Mouse (Mus musculus): ENCODE measurements at regions not wholly inside any gene's neighbourhood (a gene's known extent, or its start where the extent isn't known, plus 50 kb on each side); places are given as distances from the start of the nearest gene placed in this dataset.

DNA sequence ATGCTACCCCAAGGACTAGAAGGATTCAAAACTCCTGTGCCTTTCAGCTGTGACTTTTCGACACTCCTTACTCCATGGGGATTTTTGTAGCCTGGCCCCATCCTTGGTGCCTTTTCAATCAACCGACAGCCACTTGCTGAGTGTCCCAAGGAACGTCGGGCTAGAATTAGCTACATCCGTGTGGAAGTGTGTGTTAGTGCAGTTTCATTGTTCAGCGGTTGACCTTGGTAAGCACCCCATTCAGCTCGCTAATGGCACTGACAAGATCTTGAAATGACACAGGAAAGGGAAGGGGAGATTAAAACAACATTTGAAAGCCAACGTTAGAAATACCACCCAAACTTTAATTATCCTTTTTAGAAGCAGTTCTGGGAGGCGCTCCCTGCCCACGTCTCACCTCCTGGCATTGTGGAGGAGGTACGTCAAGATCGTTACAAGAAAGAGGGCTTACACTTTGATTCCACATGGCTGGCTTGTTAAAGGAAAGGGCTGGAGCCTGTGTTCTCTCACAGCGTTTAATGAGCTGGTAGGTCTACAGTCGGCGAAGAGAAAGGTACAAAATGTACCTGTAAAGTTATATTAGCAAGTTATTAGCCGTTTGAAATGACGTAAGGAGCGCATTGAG, 536.4 kb downstream of the Fam19a2 start:
- peak overlapping the region; percentile 36 for H3K4me2 ChIP-seq (replicated peaks; ENCODE audit: low read depth, low read length, severe bottlenecking)

DNA sequence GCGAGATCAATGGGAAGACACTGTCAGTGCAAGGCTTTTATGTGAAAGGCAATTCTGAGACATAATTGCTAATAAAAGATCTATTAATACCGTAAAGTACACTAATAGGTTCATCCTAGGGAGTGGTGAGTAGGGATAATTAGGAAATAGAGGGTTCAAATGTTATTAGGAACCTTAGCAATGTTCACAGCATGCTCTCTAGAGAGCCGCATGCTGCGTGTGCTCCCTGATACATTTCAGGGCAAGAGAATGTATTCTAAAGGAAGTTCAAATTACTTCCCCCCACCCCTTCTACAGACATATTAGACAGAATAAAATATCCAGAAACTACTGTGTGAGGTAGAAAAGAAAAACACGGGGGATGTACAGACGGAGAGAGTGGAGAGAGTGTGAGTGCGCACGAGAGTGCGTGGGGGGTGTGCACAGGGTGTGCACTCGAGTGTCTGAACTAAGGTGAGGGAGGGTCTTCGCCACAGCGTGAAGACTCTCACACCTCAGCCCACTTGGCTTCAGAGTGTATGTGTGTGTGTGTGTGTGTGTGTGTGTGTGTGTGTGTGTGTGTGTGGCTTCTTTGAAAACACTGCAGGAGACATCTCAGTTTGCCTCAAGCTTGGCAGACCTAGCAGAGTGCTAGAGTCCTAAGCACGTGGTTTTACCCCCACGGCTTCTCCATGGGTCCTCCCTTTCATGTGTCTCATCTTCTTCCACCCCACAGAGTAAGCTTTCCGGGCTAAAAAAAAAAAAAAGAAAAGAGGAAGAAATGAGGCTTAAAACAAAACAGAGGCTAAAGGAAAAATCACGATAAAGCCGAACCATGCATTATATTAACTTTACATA, 537.1 kb downstream of the Fam19a2 start:
- TF ChIP-seq POLR2A (IDR thresholded peaks at IDR 0.05; ENCODE audit: borderline replicate concordance, extremely low read depth, insufficient read depth, insufficient read length), result no peak
- 36% methylated on average over 17 of the region's 17 CpGs for WGBS
- H3K4me3 ChIP-seq (replicated peaks; ENCODE audit: low read length), result peak overlapping the region; percentile 1; the same call in 1 of the 2 replicates
- H3K27ac ChIP-seq (replicated peaks; ENCODE audit: low read depth, low read length), result no peak overlapping the region
- no peaks in the 10 kb centered on the region for H3K27me3 ChIP-seq (ENCODE audit: control insufficient read depth, insufficient read depth, low read length)
- no peaks in the 10 kb centered on the region for H3K36me3 ChIP-seq (ENCODE audit: control insufficient read depth, insufficient read depth, low read length)
- DNase-seq (ENCODE audit: low spot score) (no peak), ATAC-seq (ENCODE audit: low FRiP score, low read depth) (no peak)
- no peaks in the 10 kb centered on the region for H3K9me3 ChIP-seq (ENCODE audit: control insufficient read depth, low read length)
- H3K4me2 ChIP-seq (replicated peaks; ENCODE audit: low read depth, low read length, severe bottlenecking), result peak overlapping the region; percentile 36
- no peak overlapping the region for H3K9ac ChIP-seq (ENCODE audit: low read depth, low read length, severe bottlenecking)
- peaks cover 7% of the 10 kb centered on the region; the same call in 1 of the 2 replicates for H3K4me1 ChIP-seq (ENCODE audit: control insufficient read depth, insufficient read depth, low read length)

More for the DNA sequence above, 536.4 kb downstream of the Fam19a2 start:
- Histone ChIP-seq H3K9ac (ENCODE audit: low read depth, low read length, severe bottlenecking) (no peak overlapping the region), H3K4me1 (ENCODE audit: control insufficient read depth, insufficient read depth, low read length) (peaks cover 7% of the 10 kb centered on the region; the same call in 1 of the 2 replicates), H3K36me3 (ENCODE audit: control insufficient read depth, insufficient read depth, low read length) (no peaks in the 10 kb centered on the region), H3K9me3 (ENCODE audit: control insufficient read depth, low read length) (no peaks in the 10 kb centered on the region), H3K4me3 (replicated peaks; ENCODE audit: low read length) (peak overlapping the region; percentile 1; the same call in 1 of the 2 replicates), H3K27me3 (ENCODE audit: control insufficient read depth, insufficient read depth, low read length) (no peaks in the 10 kb centered on the region), H3K27ac (replicated peaks; ENCODE audit: low read depth, low read length) (no peak overlapping the region)
- DNase-seq (ENCODE audit: low spot score) (no peak), ATAC-seq (ENCODE audit: low FRiP score, low read depth) (no peak)
- no peak for TF ChIP-seq POLR2A (IDR thresholded peaks at IDR 0.05; ENCODE audit: borderline replicate concordance, extremely low read depth, insufficient read depth, insufficient read length)
- WGBS, result 27% methylated on average over 18 of the region's 18 CpGs

DNA sequence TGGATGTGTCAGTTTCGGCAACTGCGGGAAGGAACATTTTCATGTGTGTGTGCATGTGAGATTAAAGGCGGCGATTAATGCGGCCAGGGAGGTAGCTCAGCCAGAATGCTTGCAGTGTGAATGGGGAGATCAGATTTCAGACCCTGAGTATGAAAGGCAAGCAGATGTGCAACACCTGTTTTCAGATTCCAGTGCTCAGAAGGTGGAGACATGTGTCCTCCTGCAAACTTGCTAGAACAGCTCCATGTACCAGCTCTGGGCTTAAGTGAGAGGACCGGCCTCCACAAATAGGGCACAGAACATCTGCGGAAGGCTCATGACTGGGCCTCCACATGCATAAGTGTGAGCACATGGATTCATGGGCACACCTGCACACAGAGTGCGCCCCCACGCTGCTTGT, 547.1 kb downstream of the Fam19a2 start:
- no peak overlapping the region for H3K9ac ChIP-seq (ENCODE audit: low read depth, low read length, severe bottlenecking)
- no peaks in the 10 kb centered on the region for H3K27me3 ChIP-seq (ENCODE audit: control insufficient read depth, insufficient read depth, low read length)
- no peak overlapping the region for H3K27ac ChIP-seq (replicated peaks; ENCODE audit: low read depth, low read length)
- no peak overlapping the region for H3K4me3 ChIP-seq (replicated peaks; ENCODE audit: low read length)
- WGBS, result 36% methylated on average over 9 of the region's 9 CpGs
- ATAC-seq (ENCODE audit: low FRiP score, low read depth), result no peak; the same call in 1 of the 2 replicates
- H3K4me1 ChIP-seq (ENCODE audit: control insufficient read depth, insufficient read depth, low read length), result 0 out of 2 replicates have a peak, but pooled peaks cover 3% of the 10 kb centered on the region
- DNase-seq (ENCODE audit: low spot score), result no peak
- H3K36me3 ChIP-seq (ENCODE audit: control insufficient read depth, insufficient read depth, low read length), result no peaks in the 10 kb centered on the region
- no peak for TF ChIP-seq POLR2A (IDR thresholded peaks at IDR 0.05; ENCODE audit: borderline replicate concordance, extremely low read depth, insufficient read depth, insufficient read length)
- H3K9me3 ChIP-seq (ENCODE audit: control insufficient read depth, low read length), result no peaks in the 10 kb centered on the region
- H3K4me2 ChIP-seq (replicated peaks; ENCODE audit: low read depth, low read length, severe bottlenecking), result no peak overlapping the region

DNA sequence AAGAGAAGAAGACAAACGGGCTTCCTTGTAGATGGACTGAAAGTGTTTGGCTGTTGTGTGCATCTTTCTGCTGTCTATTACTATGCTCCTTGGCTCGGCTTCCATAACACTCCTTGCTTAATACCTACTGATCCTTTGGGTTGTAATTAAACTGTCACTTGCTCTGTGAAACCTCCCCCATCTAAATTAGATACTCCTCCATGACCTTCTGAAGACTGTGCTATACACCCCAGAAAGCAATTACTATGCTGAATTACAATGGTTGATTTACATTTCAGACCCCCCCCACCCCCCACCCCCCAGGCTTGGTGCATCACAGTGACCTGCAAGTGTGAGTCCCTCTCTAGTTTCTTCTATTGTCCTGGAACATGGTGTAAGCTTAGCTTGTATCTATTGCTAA, 549.3 kb downstream of the Fam19a2 start:
- H3K4me3 ChIP-seq (replicated peaks; ENCODE audit: low read length), result no peak overlapping the region
- H3K4me1 ChIP-seq (ENCODE audit: control insufficient read depth, insufficient read depth, low read length), result 0 out of 2 replicates have a peak, but pooled peaks cover 3% of the 10 kb centered on the region
- no peaks in the 10 kb centered on the region for H3K36me3 ChIP-seq (ENCODE audit: control insufficient read depth, insufficient read depth, low read length)
- DNase-seq (ENCODE audit: low spot score) (no peak), ATAC-seq (ENCODE audit: low FRiP score, low read depth) (no peak)
- TF ChIP-seq POLR2A (IDR thresholded peaks at IDR 0.05; ENCODE audit: borderline replicate concordance, extremely low read depth, insufficient read depth, insufficient read length), result no peak
- no peak overlapping the region for H3K27ac ChIP-seq (replicated peaks; ENCODE audit: low read depth, low read length)
- no peaks in the 10 kb centered on the region for H3K27me3 ChIP-seq (ENCODE audit: control insufficient read depth, insufficient read depth, low read length)
- H3K4me2 ChIP-seq (replicated peaks; ENCODE audit: low read depth, low read length, severe bottlenecking), result no peak overlapping the region
- WGBS, result 61% methylated on average over 2 of the region's 2 CpGs
- H3K9ac ChIP-seq (ENCODE audit: low read depth, low read length, severe bottlenecking), result no peak overlapping the region
- no peaks in the 10 kb centered on the region for H3K9me3 ChIP-seq (ENCODE audit: control insufficient read depth, low read length)

DNA sequence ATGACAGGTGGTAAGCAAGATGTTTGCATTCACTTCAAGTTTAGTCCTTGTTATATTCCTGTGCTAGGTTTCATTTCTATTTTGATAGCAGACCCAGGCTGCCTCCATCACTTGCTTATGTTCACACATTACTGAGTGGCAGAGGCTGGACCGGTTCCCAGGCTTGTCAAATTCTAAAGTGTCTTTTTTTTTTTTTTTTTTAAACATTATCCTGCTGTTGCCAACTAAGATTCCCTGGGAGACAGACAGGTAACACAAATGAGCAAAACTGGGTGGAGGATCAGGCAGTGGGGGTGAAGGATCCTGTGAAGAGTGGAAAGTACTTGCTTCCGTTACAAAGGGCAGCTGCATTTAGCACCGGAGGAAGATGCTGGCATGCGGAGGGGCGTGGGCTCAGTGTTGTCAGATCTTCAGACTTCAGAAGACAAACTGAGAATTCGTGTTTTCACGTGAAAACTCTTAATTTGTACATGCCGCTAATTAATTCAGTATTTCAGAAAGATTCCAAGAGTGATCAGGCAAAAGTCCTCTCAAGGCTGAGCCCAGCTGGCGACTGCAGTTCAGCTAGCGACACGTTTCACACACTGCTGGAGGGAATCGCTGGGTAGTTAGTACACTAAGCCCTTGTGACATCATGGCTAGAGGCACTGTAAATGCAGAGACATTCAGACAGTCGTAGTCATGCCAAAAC, 576.4 kb downstream of the Fam19a2 start:
- TF ChIP-seq POLR2A (IDR thresholded peaks at IDR 0.05; ENCODE audit: borderline replicate concordance, extremely low read depth, insufficient read depth, insufficient read length), result no peak
- ATAC-seq (ENCODE audit: low FRiP score, low read depth), result no peak
- 30% methylated on average over 13 of the region's 13 CpGs for WGBS

More for the DNA sequence above, 576.4 kb downstream of the Fam19a2 start:
- Histone ChIP-seq H3K27me3 (ENCODE audit: control insufficient read depth, insufficient read depth, low read length) (no peaks in the 10 kb centered on the region), H3K36me3 (ENCODE audit: control insufficient read depth, insufficient read depth, low read length) (no peaks in the 10 kb centered on the region), H3K4me2 (replicated peaks; ENCODE audit: low read depth, low read length, severe bottlenecking) (no peak overlapping the region), H3K27ac (replicated peaks; ENCODE audit: low read depth, low read length) (no peak overlapping the region), H3K4me3 (replicated peaks; ENCODE audit: low read length) (no peak overlapping the region), H3K4me1 (ENCODE audit: control insufficient read depth, insufficient read depth, low read length) (peaks cover 4% of the 10 kb centered on the region; the same call in 1 of the 2 replicates), H3K9me3 (ENCODE audit: control insufficient read depth, low read length) (no peaks in the 10 kb centered on the region), H3K9ac (ENCODE audit: low read depth, low read length, severe bottlenecking) (no peak overlapping the region)
- no peak for DNase-seq (ENCODE audit: low spot score)

All from limb, embryonic 14.5 days (tissue).